Comparison of ENCODE assay signal across 10 mouse cellular contexts in genomic region chr10:75834721-75835120, GRCm38 (mm10). TPM values are rescaled to one million over a fixed set of nuclear protein-coding genes. Genes with fewer than 3 reads are reported as not detected.
A peak's percentile ranks its signal among the peaks of the same experiment; 100 is the strongest.
DNase-seq lines count a peak whose midpoint lies in the region; ATAC-seq and TF ChIP-seq lines count a peak whose summit lies in the region.
"Had no signal": no experiment of that assay in that cellular context is flagged by ENCODE, and none has a peak within 500 bp of the region (broad histone marks: within the 10 kb centered on the region; RNA-seq: fewer than 3 reads in every experiment).

No protein-coding gene starts in this region.

- no peak for TF ChIP-seq POLR2A in CH12.LX (IDR thresholded peaks at IDR 0.05; ENCODE audit: low read depth, low read length)

- no peak for TF ChIP-seq RAD21 in CH12.LX (IDR thresholded peaks at IDR 0.05; ENCODE audit: low read depth, low read length)

- 10% methylated on average over 9 of the region's 9 CpGs for WGBS in heart, embryonic 10.5 days
- WGBS in forebrain, embryonic 13.5 days, result 19% methylated on average over 9 of the region's 9 CpGs
- WGBS in liver, embryonic 14.5 days (ENCODE audit: insufficient replicate concordance), result 5% methylated on average over 9 of the region's 9 CpGs

- peaks cover 20% of the 10 kb centered on the region for H3K27me3 ChIP-seq in heart, embryonic 10.5 days (ENCODE audit: insufficient read depth, poor library complexity, severe bottlenecking)
- no peaks in the 10 kb centered on the region for H3K27me3 ChIP-seq in CH12.LX (replicated peaks)
- peaks cover 32% of the 10 kb centered on the region for H3K27me3 ChIP-seq in forebrain, embryonic 13.5 days
- no peaks in the 10 kb centered on the region for H3K27me3 ChIP-seq in liver, embryonic 14.5 days (ENCODE audit: control insufficient read depth, insufficient read depth, low read length)

- intact Hi-C loops in heart, postnatal 25 days (cut with DNase I), result loop anchor here (5.0 kb wide), 2 partner anchors 62 to 92 kb away; partner anchors contain the start of gene Ddt

- no peaks in the 10 kb centered on the region for H3K9me3 ChIP-seq in heart, embryonic 10.5 days
- H3K9me3 ChIP-seq in CH12.LX (replicated peaks; ENCODE audit: low read length), result no peaks in the 10 kb centered on the region
- no peaks in the 10 kb centered on the region for H3K9me3 ChIP-seq in forebrain, embryonic 13.5 days (replicated peaks)
- no peaks in the 10 kb centered on the region for H3K9me3 ChIP-seq in liver, embryonic 14.5 days (ENCODE audit: control insufficient read depth, low read length)

- peak overlapping the region; percentile 83 for H3K27ac ChIP-seq in heart, embryonic 10.5 days
- H3K27ac ChIP-seq in CH12.LX (ENCODE audit: insufficient read depth, low read depth), result peak overlapping the region; percentile 92
- H3K27ac ChIP-seq in forebrain, embryonic 13.5 days, result no peak overlapping the region
- peak overlapping the region; percentile 59 for H3K27ac ChIP-seq in liver, embryonic 14.5 days

- no peaks in the 10 kb centered on the region for H3K36me3 ChIP-seq in heart, embryonic 10.5 days
- H3K36me3 ChIP-seq in CH12.LX (replicated peaks in 1 of 2; ENCODE audit: control insufficient read depth in 1 of 2, insufficient read depth in 1 of 2, low read length in 1 of 2), result peaks cover 0 to 2% of the 10 kb centered on the region in 2 experiments
- H3K36me3 ChIP-seq in forebrain, embryonic 13.5 days (ENCODE audit: poor library complexity, severe bottlenecking), result no peaks in the 10 kb centered on the region
- no peaks in the 10 kb centered on the region for H3K36me3 ChIP-seq in liver, embryonic 14.5 days (replicated peaks; ENCODE audit: control insufficient read depth, insufficient read depth, low read depth)

- no peak for DNase-seq in heart, embryonic 10.5 days (ENCODE audit: low spot score)
- no peak for DNase-seq in heart, postnatal 25 days (ENCODE audit: low spot score)
- no peak for DNase-seq in CH12.LX (ENCODE audit: extremely low read depth)
- DNase-seq in liver, embryonic 14.5 days (ENCODE audit: low read depth in 3 of 3, low spot score in 3 of 3), result no peak
- DNase-seq in layer of hippocampus, postnatal 10 days (ENCODE audit: low spot score in 2 of 2), result no peak
- DNase-seq in layer of hippocampus, adult 18-20 months (ENCODE audit: low spot score in 2 of 2), result no peak

- dilution Hi-C loops in CH12.LX (cut with MboI; ENCODE audit: extremely low pct_ligation_motif_present, extremely low pct_unique_long_range_greater_than_20kb, low sequenced_read_pairs), result no loop called here

- H3K4me2 ChIP-seq in CH12.LX (ENCODE audit: insufficient read depth, low read depth, poor library complexity, severe bottlenecking), result peak overlapping the region; percentile 88
- peak overlapping the region; percentile 62 for H3K4me2 ChIP-seq in forebrain, embryonic 13.5 days
- H3K4me2 ChIP-seq in liver, embryonic 14.5 days (ENCODE audit: low read depth), result peak overlapping the region; percentile 86

- in situ Hi-C loops in CH12.LX (cut with MboI; ENCODE audit: low pct_ligation_motif_present, low pct_unique_long_range_greater_than_20kb, low sequenced_read_pairs), result loop anchor here (10.0 kb wide), 1 partner anchor 250 kb away; the partner anchor contains the start of gene Ggt5

- TF ChIP-seq EP300 in CH12.LX (IDR thresholded peaks at IDR 0.05; ENCODE audit: low read length), result no peak
- TF ChIP-seq EP300 in liver, embryonic 14.5 days (IDR thresholded peaks at IDR 0.05; ENCODE audit: low read depth), result no peak

- TF ChIP-seq CTCF in CH12.LX (conservative IDR thresholded peaks at IDR 0.05 in 1 of 2, IDR thresholded peaks at IDR 0.05 in 1 of 2; ENCODE audit: low read depth in 2 of 2, low read length in 2 of 2), result no peak
- no peak for TF ChIP-seq CTCF in liver, embryonic 14.5 days (IDR thresholded peaks at IDR 0.05; ENCODE audit: low read depth)

- peak overlapping the region; percentile 62 for H3K4me3 ChIP-seq in heart, embryonic 10.5 days
- H3K4me3 ChIP-seq in CH12.LX (replicated peaks in 1 of 3; ENCODE audit: low read depth in 2 of 3, low read length in 2 of 3, poor library complexity in 1 of 3), result peak overlapping the region; percentile 61 to 79 (median 73)
- H3K4me3 ChIP-seq in forebrain, embryonic 13.5 days, result peak overlapping the region; percentile 37
- peak overlapping the region; percentile 60 to 62 for H3K4me3 ChIP-seq in liver, embryonic 14.5 days (ENCODE audit: insufficient read depth in 1 of 2, low read depth in 2 of 2, low read length in 2 of 2)

- no peaks in the 10 kb centered on the region for H3K79me2 ChIP-seq in CH12.LX (replicated peaks; ENCODE audit: control insufficient read depth, extremely low read depth, insufficient read depth, poor library complexity, severe bottlenecking)

- no peak for ATAC-seq in forebrain, embryonic 13.5 days
- ATAC-seq in liver, embryonic 14.5 days (ENCODE audit: insufficient read depth), result no peak
- no peak for ATAC-seq in frontal cortex, adult (ENCODE audit: low TSS enrichment)

- H3K9ac ChIP-seq in CH12.LX (ENCODE audit: insufficient read depth, low read depth), result peak overlapping the region; percentile 83
- H3K9ac ChIP-seq in forebrain, embryonic 13.5 days, result peak overlapping the region; percentile 58
- peak overlapping the region; percentile 66 for H3K9ac ChIP-seq in liver, embryonic 14.5 days (replicated peaks)

- H3K4me1 ChIP-seq in heart, embryonic 10.5 days, result peaks cover 51% of the 10 kb centered on the region
- H3K4me1 ChIP-seq in CH12.LX (ENCODE audit: control insufficient read depth in 1 of 2, insufficient read depth in 2 of 2), result peaks cover 3 to 34% of the 10 kb centered on the region in 2 experiments; a peak in 2 of 4 replicates
- peaks cover 37% of the 10 kb centered on the region for H3K4me1 ChIP-seq in forebrain, embryonic 13.5 days
- peaks cover 35 to 41% of the 10 kb centered on the region in 2 experiments for H3K4me1 ChIP-seq in liver, embryonic 14.5 days (replicated peaks; ENCODE audit: control insufficient read depth in 2 of 2, insufficient read depth in 2 of 2, low read length in 1 of 2)

TF ChIP-seq in CH12.LX, 34 proteins besides CTCF, POLR2A, EP300 and RAD21 (continues in another document):
- TF ChIP-seq ZNF384 (IDR thresholded peaks at IDR 0.05; ENCODE audit: low read depth, low read length), result peak; percentile 62

RNA-seq across cellular contexts. Expression of gene Gstt2, which starts 2.5 kb away (rescaled TPM):
- 8.7 and 11.4 TPM in 2 replicates for polyA plus RNA-seq in heart, embryonic 10.5 days (2016; fragmentation: Nextera tagmentation; extraction: Ambion mirVana)
- 10 to 100 TPM in 1 of 2 experiments, 1 to 10 TPM in 1; 9.3 to 10.9 TPM for total RNA-seq in heart, postnatal 25 days (2021)
- total RNA-seq in CH12.LX (2012; rRNA removed) (126 and 201 TPM in 2 replicates), CH12.LX (2014; rRNA removed) (192 and 197 TPM in 2 replicates)
- polyA plus RNA-seq in CH12.LX (2012; ENCODE audit: insufficient read length, low read depth), result 253 and 304 TPM in 2 replicates
- polyA plus RNA-seq in forebrain, embryonic 13.5 days (2015; fragmentation: Nextera tagmentation; extraction: Ambion mirVana), result 4.0 and 4.4 TPM in 2 replicates
- 33.8 and 36.4 TPM in 2 replicates for polyA plus RNA-seq in liver, embryonic 14.5 days (2012; rRNA removed)
- polyA plus RNA-seq in liver, embryonic 14.5 days (2014; fragmentation: Nextera tagmentation; extraction: Ambion mirVana), result 42.7 and 43.7 TPM in 2 replicates
- 1 to 10 TPM; 5.0 to 6.1 TPM for total RNA-seq in layer of hippocampus, postnatal 10 days (2021)
- total RNA-seq in layer of hippocampus, adult 18-20 months (2021), result 1 to 10 TPM; 3.5 to 3.6 TPM

RNA-seq across cellular contexts. Expression of gene Gstt4, which starts 12.4 kb away (rescaled TPM):
- not detected in 2 replicates for polyA plus RNA-seq in heart, embryonic 10.5 days (2016; fragmentation: Nextera tagmentation; extraction: Ambion mirVana)
- total RNA-seq in heart, postnatal 25 days (2021), result not detected
- total RNA-seq in CH12.LX (2012; rRNA removed), result 0.17 and 0.21 TPM in 2 replicates
- 0.42 and 0.45 TPM in 2 replicates for total RNA-seq in CH12.LX (2014; rRNA removed)
- polyA plus RNA-seq in CH12.LX (2012; ENCODE audit: insufficient read length, low read depth), result 0.80 and 0.94 TPM in 2 replicates
- polyA plus RNA-seq in forebrain, embryonic 13.5 days (2015; fragmentation: Nextera tagmentation; extraction: Ambion mirVana), result not detected in 2 replicates
- polyA plus RNA-seq in liver, embryonic 14.5 days (2012; rRNA removed), result not detected in 2 replicates
- polyA plus RNA-seq in liver, embryonic 14.5 days (2014; fragmentation: Nextera tagmentation; extraction: Ambion mirVana), result 0.10 TPM in 1 of 2 replicates, not detected in the other
- not detected for total RNA-seq in layer of hippocampus, postnatal 10 days (2021)
- not detected for total RNA-seq in layer of hippocampus, adult 18-20 months (2021)
- total RNA-seq: common myeloid progenitor, adult 5-6 weeks; megakaryocyte progenitor cell, adult 5-6 weeks had no signal

RNA-seq across cellular contexts. Expression of gene Mif, which starts 25.3 kb away (rescaled TPM):
- polyA plus RNA-seq in heart, embryonic 10.5 days (2016; fragmentation: Nextera tagmentation; extraction: Ambion mirVana), result 3,089 and 3,244 TPM in 2 replicates
- 100 to 1,000 TPM; 202 to 203 TPM for total RNA-seq in heart, postnatal 25 days (2021)
- total RNA-seq in CH12.LX (2012; rRNA removed), result 1,561 and 2,151 TPM in 2 replicates
- 1,037 and 1,217 TPM in 2 replicates for total RNA-seq in CH12.LX (2014; rRNA removed)
- polyA plus RNA-seq in CH12.LX (2012; ENCODE audit: insufficient read length, low read depth), result 1,853 and 2,072 TPM in 2 replicates
- polyA plus RNA-seq in forebrain, embryonic 13.5 days (2015; fragmentation: Nextera tagmentation; extraction: Ambion mirVana), result 1,962 and 1,979 TPM in 2 replicates
- polyA plus RNA-seq in liver, embryonic 14.5 days (2012; rRNA removed), result 846 and 879 TPM in 2 replicates
- polyA plus RNA-seq in liver, embryonic 14.5 days (2014; fragmentation: Nextera tagmentation; extraction: Ambion mirVana), result 746 and 755 TPM in 2 replicates
- 100 to 1,000 TPM; 674 to 738 TPM for total RNA-seq in layer of hippocampus, postnatal 10 days (2021)
- 100 to 1,000 TPM; 477 to 485 TPM for total RNA-seq in layer of hippocampus, adult 18-20 months (2021)

RNA-seq across cellular contexts. Expression of gene Gstt1, which starts 36.3 kb away (rescaled TPM):
- 5.1 and 17.3 TPM in 2 replicates for polyA plus RNA-seq in heart, embryonic 10.5 days (2016; fragmentation: Nextera tagmentation; extraction: Ambion mirVana)
- total RNA-seq in heart, postnatal 25 days (2021), result 10 to 100 TPM; 12.2 to 13.4 TPM
- 50.9 and 58.1 TPM in 2 replicates for total RNA-seq in CH12.LX (2012; rRNA removed)
- total RNA-seq in CH12.LX (2014; rRNA removed), result 2.4 and 2.9 TPM in 2 replicates
- polyA plus RNA-seq in CH12.LX (2012; ENCODE audit: insufficient read length, low read depth), result 4.5 and 6.2 TPM in 2 replicates
- 6.4 and 6.5 TPM in 2 replicates for polyA plus RNA-seq in forebrain, embryonic 13.5 days (2015; fragmentation: Nextera tagmentation; extraction: Ambion mirVana)
- 71.5 and 90.6 TPM in 2 replicates for polyA plus RNA-seq in liver, embryonic 14.5 days (2012; rRNA removed)
- 68.8 and 75.7 TPM in 2 replicates for polyA plus RNA-seq in liver, embryonic 14.5 days (2014; fragmentation: Nextera tagmentation; extraction: Ambion mirVana)
- 1 to 10 TPM; 2.8 to 5.2 TPM for total RNA-seq in layer of hippocampus, postnatal 10 days (2021)
- 10 to 100 TPM; 10.2 to 10.3 TPM for total RNA-seq in layer of hippocampus, adult 18-20 months (2021)

RNA-seq across cellular contexts. Expression of gene Gstt3, which starts 53.5 kb away (rescaled TPM):
- polyA plus RNA-seq in heart, embryonic 10.5 days (2016; fragmentation: Nextera tagmentation; extraction: Ambion mirVana), result 2.6 and 4.2 TPM in 2 replicates
- 1 to 10 TPM; 3.1 to 3.3 TPM for total RNA-seq in heart, postnatal 25 days (2021)
- 72.3 and 117 TPM in 2 replicates for total RNA-seq in CH12.LX (2012; rRNA removed)
- total RNA-seq in CH12.LX (2014; rRNA removed), result 109 and 110 TPM in 2 replicates
- 144 and 163 TPM in 2 replicates for polyA plus RNA-seq in CH12.LX (2012; ENCODE audit: insufficient read length, low read depth)
- 0.45 and 0.52 TPM in 2 replicates for polyA plus RNA-seq in forebrain, embryonic 13.5 days (2015; fragmentation: Nextera tagmentation; extraction: Ambion mirVana)
- polyA plus RNA-seq in liver, embryonic 14.5 days (2012; rRNA removed), result 5.3 and 5.5 TPM in 2 replicates
- 9.4 and 12.0 TPM in 2 replicates for polyA plus RNA-seq in liver, embryonic 14.5 days (2014; fragmentation: Nextera tagmentation; extraction: Ambion mirVana)
- under 1 TPM; 0.96 to 0.98 TPM for total RNA-seq in layer of hippocampus, postnatal 10 days (2021)
- 1 to 10 TPM; 3.7 to 5.6 TPM for total RNA-seq in layer of hippocampus, adult 18-20 months (2021)

Comparison
In these comparisons a context has a peak if more than half of its experiments do, and no peak if none do; other contexts are left out.
1. RNA of gene Gstt2, which starts 2.5 kb away (total RNA-seq): 126 to 201 TPM in CH12.LX; 9.3 to 10.9 TPM in heart, postnatal 25 days, 5.0 to 6.1 TPM in layer of hippocampus, postnatal 10 days and 3.5 to 3.6 TPM in layer of hippocampus, adult 18-20 months; every median in the first group is over 10 times any median in the second.
2. Peak in every context shown above with its lines, with median percentiles within 50 percentile points of each other: H3K4me3 ChIP-seq, H3K4me2 ChIP-seq and H3K9ac ChIP-seq.